Mouse (Mus musculus) large intestine, adult 2 months (tissue): Measurements from ENCODE around the gene Ptprr. TPM values are rescaled to one million over a fixed set of nuclear protein-coding genes. Genes with fewer than 3 reads are reported as not detected.

Experiments used
- DNase-seq: peaks from one replicate; pipeline ENCODE4 v3.0.0-alpha.2; 2012; ENCODE audit warnings: low read depth, low spot score
- WGBS: fragments of 180-500 bp; shearing (Covaris S2); methylation state at CpG from one replicate; pipeline ENCODE4 v1.1.7; 2018; 5-methylcytosine and 5-hydroxymethylcytosine counted together
- polyA plus RNA-seq: library from polyadenylated mRNA; depleted of rRNA; stranded (reverse); fragments of >200 nt; gene quantifications from 2 replicates; pipeline ENCODE4 v1.2.3, GENCODE M21; 2012

Gene Ptprr
- polyA plus RNA-seq, 1 experiment = 17.7 TPM

GRCm38 (mm10) chr10:116253972-116254371 is 236.0 kb downstream of the Ptprr start:
- WGBS = 25% methylated on average over 6 of the region's 6 CpGs
- no peak for DNase-seq

- WGBS = 77% methylated on average over 4 of the region's 4 CpGs
- DNase-seq = no peak
Measured at GRCm38 (mm10) chr10:116259298-116259697, 241.3 kb downstream of the Ptprr start.

DNA sequence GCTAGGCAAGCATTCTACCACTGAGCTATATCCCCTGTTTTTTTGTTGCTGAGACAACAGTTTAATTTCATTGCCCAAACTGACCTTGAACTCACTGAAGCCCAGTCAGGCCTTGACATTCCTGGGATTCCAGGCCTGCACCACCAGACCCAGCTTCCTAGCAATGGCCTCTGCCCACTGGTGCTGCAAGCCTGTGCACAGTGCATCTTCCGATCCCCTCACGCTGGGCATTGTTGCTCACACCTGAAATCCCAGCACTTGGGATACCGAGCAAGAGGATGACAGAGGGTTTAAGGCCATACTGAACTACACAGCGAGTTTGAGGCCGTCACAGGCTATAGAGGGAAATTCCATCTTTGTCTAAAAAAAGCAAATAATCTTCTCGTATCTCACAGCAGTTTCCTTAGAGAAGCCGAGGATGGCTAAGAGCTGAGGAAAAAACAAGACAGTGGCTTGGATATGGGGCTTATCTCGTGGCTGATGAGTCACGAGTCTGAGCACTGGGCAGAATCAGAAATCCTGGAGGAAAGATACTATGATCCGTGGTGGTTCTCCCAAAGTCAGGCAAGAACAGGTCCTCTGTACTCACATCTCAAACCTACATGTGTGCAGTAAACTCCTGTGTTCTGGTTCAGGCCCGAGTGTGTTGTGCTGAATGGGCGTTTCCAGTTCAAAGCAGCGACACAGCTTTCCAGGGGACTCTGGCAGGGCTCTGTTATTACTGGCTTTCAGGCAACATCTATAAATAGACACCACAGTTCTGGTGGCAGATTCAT is 242.8 kb downstream of the Ptprr start:
- DNase-seq = no peak
- 35% methylated on average over 13 of the region's 13 CpGs for WGBS

GRCm38 (mm10) chr10:116261559-116261958 is 243.5 kb downstream of the Ptprr start:
- no peak for DNase-seq
- WGBS = 64% methylated on average over 5 of the region's 5 CpGs

GRCm38 (mm10) chr10:116264521-116264920 is 246.5 kb downstream of the Ptprr start:
- 79% methylated on average over 11 of the region's 11 CpGs for WGBS
- DNase-seq = no peak

DNA sequence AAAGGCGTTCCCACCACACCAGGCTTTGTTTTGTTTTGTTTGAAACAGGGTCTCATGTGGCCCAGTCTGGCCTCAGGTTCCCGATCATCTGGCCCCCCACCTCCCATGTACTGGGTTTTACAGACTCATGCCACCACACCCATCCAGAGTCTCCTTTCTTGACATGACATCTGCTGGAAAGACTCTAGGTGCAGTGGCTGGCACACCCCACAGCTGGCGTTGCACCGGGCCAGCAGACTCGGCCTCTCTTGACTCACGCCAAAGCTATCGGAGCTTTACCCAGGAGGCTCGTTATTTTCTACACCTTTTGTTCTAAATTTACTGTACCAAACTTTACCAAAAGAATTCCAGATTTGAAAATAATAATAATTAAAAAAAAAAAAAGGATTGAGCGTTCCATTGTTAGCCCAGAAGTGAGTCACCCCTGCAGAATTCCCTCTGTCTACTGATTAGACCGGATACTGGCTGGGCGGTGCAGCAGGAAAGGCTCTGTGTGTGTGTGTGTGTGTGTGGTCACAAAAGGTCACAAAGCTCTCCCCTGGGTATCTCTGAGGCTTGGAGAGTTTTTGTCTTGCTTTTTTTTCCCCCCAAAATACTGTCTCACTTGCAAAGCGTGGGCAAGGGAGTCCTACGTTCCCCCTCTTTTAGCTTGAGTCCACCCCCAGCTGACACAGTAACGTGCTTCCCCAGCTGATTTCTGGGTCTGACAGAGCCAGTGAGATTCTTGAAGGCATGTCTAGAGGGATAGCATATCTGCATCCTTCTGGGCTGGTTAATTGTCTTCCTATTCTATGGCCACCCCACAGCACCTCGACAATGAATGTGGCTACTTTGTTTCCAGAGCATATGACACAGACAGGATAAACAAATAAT is 248.8 kb downstream of the Ptprr start:
- DNase-seq = no peak
- WGBS = 57% methylated on average over 15 of the region's 15 CpGs

DNA sequence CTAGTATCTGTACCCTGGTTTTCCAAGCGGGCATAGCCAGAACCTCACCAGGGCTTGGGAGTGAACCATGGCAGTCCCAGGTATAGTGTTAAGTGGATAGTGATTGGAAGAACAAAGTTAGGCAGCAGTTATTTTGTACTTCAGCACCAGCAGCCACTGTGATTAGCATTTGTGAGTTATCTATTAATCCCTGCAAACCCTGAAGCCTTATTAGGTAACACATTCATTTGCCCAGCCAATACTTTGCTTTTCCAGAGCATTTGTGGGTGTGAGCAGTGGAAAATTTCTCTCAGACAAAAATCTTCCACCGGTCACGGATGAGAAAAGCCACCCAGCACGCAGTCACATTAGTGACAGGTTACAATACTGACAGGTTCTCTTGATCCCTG is 249.4 kb downstream of the Ptprr start:
- 53% methylated on average over 4 of the region's 4 CpGs for WGBS
- no peak for DNase-seq

GRCm38 (mm10) chr10:116268343-116268742 is 250.3 kb downstream of the Ptprr start:
- no peak for DNase-seq
- WGBS = 40% methylated on average over 4 of the region's 4 CpGs

DNA sequence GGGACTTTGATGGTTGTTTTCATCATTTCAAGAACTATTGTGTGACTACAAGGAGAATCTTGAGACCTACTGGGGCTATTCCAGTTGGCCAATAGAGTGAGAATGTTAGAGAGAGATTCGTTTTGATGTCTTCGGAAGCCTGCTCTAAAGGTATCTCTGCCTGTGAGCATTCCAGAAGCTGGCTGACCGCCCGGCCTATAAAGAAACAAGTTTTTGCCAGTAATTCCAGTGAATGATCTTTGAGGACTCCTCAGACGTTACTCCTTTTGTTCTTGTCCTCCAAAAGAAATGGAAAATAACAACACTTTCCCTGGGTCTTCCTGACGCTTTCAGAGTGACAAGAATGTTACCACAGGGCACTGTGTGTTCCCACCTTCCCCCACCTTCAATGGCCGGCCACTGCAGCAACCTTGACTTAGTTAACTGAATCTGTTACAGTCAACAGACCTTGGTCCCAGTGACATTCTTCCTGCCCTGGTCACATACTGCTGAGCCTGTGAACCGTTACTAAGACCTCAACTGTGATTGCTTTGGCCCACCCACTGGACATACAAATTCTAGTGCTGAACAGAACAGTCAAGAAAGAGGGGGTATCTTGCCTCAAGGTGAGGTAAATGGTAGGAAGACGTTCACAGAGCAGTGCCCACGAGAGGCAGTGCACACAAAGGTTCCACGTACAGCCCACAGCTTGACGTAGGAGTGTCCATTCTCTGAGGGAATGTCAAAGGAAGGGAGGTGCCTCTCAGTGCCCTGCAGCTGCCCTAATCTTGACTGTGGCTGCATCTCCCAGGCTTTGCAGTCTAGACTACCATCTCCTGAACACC is 252.8 kb downstream of the Ptprr start:
- no peak for DNase-seq
- 61% methylated on average over 12 of the region's 12 CpGs for WGBS

DNA sequence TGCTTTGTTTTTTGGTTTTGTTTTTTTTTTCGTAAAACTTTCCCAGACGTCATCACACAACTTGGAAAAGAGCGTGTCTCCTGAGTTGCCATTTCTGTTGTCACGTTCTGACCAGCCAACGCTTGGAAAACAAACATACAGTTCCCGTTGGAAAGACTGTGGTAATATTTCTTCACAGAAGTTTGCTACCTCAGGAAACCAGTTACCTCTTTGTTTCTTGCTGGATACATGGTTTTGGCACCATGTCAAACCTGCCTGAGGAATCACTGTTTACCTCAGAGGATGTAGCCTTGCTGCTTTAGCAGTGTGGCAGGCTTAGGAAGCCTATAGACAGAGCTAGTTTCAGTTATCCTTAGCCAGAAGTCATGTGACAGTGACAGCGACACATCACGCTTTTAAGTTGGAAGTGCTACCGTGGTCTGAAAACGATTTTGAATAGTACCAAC is 253.5 kb downstream of the Ptprr start:
- DNase-seq = no peak
- 79% methylated on average over 10 of the region's 10 CpGs for WGBS

GRCm38 (mm10) chr10:116272156-116272555 is 254.1 kb downstream of the Ptprr start:
- no peak for DNase-seq
- 70% methylated on average over 3 of the region's 3 CpGs for WGBS

GRCm38 (mm10) chr10:116275280-116275679 is 257.3 kb downstream of the Ptprr start, which contains the start of gene Ptprb:
TSS of gene Ptprb (plus strand) at chr10:116275523.
- no peak for DNase-seq
- WGBS = 65% methylated on average over 7 of the region's 7 CpGs

- WGBS = 83% methylated on average over 7 of the region's 7 CpGs
- DNase-seq = no peak
Measured at GRCm38 (mm10) chr10:116286697-116287344, 268.8 kb downstream of the Ptprr start.

DNA sequence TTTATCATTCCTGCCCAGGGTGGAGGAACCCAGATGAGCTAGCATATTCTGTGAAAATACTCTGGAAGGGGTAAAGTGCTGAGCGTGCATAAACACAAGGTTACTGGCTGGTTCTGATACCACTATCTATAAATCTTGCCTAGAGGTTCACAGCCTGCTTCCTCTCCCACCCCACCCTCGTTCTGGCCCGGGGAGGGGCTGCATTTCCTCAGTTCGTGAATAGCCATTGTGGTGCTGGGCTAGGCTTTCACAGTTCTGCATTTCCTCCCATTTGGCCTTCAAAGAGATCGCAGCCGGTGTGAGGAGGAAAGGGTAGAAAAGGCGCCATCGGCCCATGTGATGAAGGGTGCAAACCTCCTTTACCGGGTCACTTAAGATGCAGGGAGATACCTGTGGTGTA is 270.1 kb downstream of the Ptprr start:
- DNase-seq = no peak
- WGBS = 53% methylated on average over 9 of the region's 9 CpGs

GRCm38 (mm10) chr10:116290483-116290882 is 272.5 kb downstream of the Ptprr start:
- 63% methylated on average over 4 of the region's 4 CpGs for WGBS

GRCm38 (mm10) chr10:116291153-116291755 is 273.2 kb downstream of the Ptprr start:
- DNase-seq = no peak
- WGBS = 71% methylated on average over 8 of the region's 8 CpGs

More at GRCm38 (mm10) chr10:116290483-116290882, 272.5 kb downstream of the Ptprr start:
- DNase-seq = no peak

DNA sequence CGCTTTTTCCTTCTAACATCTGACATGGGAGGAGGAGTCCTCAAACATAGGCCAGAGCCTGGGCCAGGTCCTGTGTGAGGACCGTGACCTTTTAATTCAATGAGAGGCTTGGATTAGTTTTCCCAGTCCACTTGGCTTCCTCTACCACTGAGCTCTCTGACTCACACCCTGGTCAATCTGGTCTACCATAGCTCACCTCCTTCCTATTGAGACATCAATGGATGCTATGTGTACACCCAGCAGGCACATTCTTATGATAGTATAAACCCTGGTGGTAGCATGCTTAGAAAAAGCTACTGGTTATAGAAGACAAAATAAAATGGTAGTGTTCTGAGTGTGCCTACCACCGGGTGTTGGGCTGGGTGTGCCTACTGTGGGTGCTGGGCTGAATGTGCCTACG is 278.4 kb downstream of the Ptprr start:
- 91% methylated on average over 4 of the region's 4 CpGs for WGBS
- DNase-seq = no peak

DNA sequence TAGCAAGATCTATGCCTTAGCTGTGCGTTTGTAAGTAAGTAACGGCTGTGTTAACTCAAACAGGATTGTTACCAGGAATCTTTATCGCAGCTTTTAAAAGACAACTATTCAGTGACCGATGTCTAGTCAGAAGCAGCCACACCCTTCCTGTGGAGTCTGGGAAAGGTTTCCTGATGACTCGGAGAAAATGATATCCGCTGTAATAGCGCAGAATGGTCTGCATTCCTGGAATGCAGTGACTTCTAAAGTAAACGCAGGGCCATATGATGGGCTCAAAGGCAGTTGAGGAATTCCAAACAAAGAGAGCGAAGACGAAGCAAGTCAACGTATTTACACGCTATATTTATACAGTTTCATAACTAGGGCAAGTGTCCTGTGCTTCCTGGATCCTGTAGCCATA is 279.8 kb downstream of the Ptprr start:
- DNase-seq = no peak
- 16% methylated on average over 12 of the region's 12 CpGs for WGBS

GRCm38 (mm10) chr10:116300824-116301223 is 282.8 kb downstream of the Ptprr start:
- DNase-seq = no peak

More at GRCm38 (mm10) chr10:116300824-116301223, 282.8 kb downstream of the Ptprr start:
- WGBS = 34% methylated on average over 7 of the region's 7 CpGs
